ENCODE assay signal across 14 mouse cellular contexts in the genomic region with DNA sequence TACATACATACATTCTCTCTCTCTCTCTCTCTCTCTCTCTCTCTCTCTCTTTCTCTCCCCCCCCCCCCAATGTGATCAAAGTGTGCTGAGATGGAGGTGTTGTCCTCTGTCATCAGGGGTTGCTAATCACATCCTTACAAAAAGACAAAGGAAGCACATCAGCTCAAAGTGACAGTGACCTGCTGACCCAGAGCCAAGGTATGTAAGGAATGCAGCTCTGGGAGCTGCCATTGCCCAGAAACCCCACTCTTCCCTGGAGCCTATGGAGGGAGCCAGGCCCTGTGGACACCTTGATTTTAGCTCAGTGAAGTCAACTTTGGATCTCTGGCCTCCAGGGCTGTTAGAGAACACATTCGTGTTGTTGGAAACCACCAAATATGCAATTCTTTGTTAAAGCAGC.
"Had no signal": no experiment of that assay in that cellular context is flagged by ENCODE, and none has a peak within 500 bp of the region (broad histone marks: within the 10 kb centered on the region; RNA-seq: fewer than 3 reads in every experiment).

No protein-coding gene starts in this region.

- H3K9ac ChIP-seq: kidney, embryonic 15.5 days; limb, embryonic 15.5 days; liver, embryonic 12.5 days; lung, embryonic 15.5 days; midbrain, embryonic 13.5 days; neural tube, embryonic 15.5 days had no signal

- H3K4me2 ChIP-seq: kidney, embryonic 15.5 days; limb, embryonic 15.5 days; liver, embryonic 12.5 days; lung, embryonic 15.5 days; midbrain, embryonic 13.5 days; neural tube, embryonic 15.5 days had no signal

- H3K4me3 ChIP-seq: kidney, embryonic 15.5 days; limb, embryonic 15.5 days; liver, embryonic 12.5 days; lung, embryonic 15.5 days; midbrain, embryonic 13.5 days; myocyte; neural tube, embryonic 15.5 days had no signal

- H3K9me3 ChIP-seq: kidney, embryonic 15.5 days; limb, embryonic 15.5 days; liver, embryonic 12.5 days; lung, embryonic 15.5 days; midbrain, embryonic 13.5 days; neural tube, embryonic 15.5 days had no signal

- H3K36me3 ChIP-seq: kidney, embryonic 15.5 days; limb, embryonic 15.5 days; liver, embryonic 12.5 days; lung, embryonic 15.5 days; midbrain, embryonic 13.5 days; neural tube, embryonic 15.5 days had no signal

- ATAC-seq: liver, embryonic 12.5 days; midbrain, embryonic 13.5 days had no signal

- H3K27me3 ChIP-seq: kidney, embryonic 15.5 days; limb, embryonic 15.5 days; liver, embryonic 12.5 days; lung, embryonic 15.5 days; midbrain, embryonic 13.5 days; neural tube, embryonic 15.5 days had no signal

- DNase-seq: kidney, postnatal 36 days; layer of hippocampus, adult 9-11 months; layer of hippocampus, postnatal 36 days; right cerebral cortex, adult 18-20 months; right cerebral cortex, postnatal 25 days; thymus, adult 18-20 months; thymus, postnatal 25 days had no signal

- H3K27ac ChIP-seq: kidney, embryonic 15.5 days; limb, embryonic 15.5 days; liver, embryonic 12.5 days; lung, embryonic 15.5 days; midbrain, embryonic 13.5 days; neural tube, embryonic 15.5 days had no signal
